Mouse (Mus musculus): Measurements from ENCODE around the gene Kcnh1. TPM values are rescaled to one million over a fixed set of nuclear protein-coding genes. Genes with fewer than 3 reads are reported as not detected.

The Kcnh1 gene
- polyA plus RNA-seq, 1 experiment: 0.27 TPM

- Histone ChIP-seq H3K36me3 (ENCODE audit: control insufficient read depth, insufficient read depth, low read length, poor library complexity, severe bottlenecking) (no peaks in the 10 kb centered on the region), H3K9me3 (replicated peaks; ENCODE audit: control insufficient read depth, insufficient read depth, low read length, poor library complexity, severe bottlenecking) (no peaks in the 10 kb centered on the region), H3K27me3 (ENCODE audit: control insufficient read depth, insufficient read depth, low read length, poor library complexity, severe bottlenecking) (no peaks in the 10 kb centered on the region), H3K4me1 (ENCODE audit: control insufficient read depth, insufficient read depth, low read length) (no peaks in the 10 kb centered on the region), H3K4me3 (ENCODE audit: low read depth, low read length) (no peak overlapping the region), H3K27ac (ENCODE audit: insufficient read depth, low read length) (no peak overlapping the region), H3K9ac (ENCODE audit: low read depth, poor library complexity, severe bottlenecking) (no peak overlapping the region)
- TF ChIP-seq POLR2A (IDR thresholded peaks at IDR 0.05; ENCODE audit: insufficient read depth, low read length) (no peak), EP300 (IDR thresholded peaks at IDR 0.05; ENCODE audit: insufficient read depth, low read depth, low read length) (no peak), CTCF (IDR thresholded peaks at IDR 0.05; ENCODE audit: low read depth, low read length) (no peak)
Measured at GRCm38 (mm10) chr1:192232696-192233095, 42.1 kb downstream of the Kcnh1 start.

- Histone ChIP-seq H3K27me3 (ENCODE audit: control insufficient read depth, insufficient read depth, low read length, poor library complexity, severe bottlenecking) (no peaks in the 10 kb centered on the region), H3K9me3 (replicated peaks; ENCODE audit: control insufficient read depth, insufficient read depth, low read length, poor library complexity, severe bottlenecking) (no peaks in the 10 kb centered on the region), H3K9ac (ENCODE audit: low read depth, poor library complexity, severe bottlenecking) (no peak overlapping the region), H3K4me3 (ENCODE audit: low read depth, low read length) (no peak overlapping the region), H3K27ac (ENCODE audit: insufficient read depth, low read length) (no peak overlapping the region), H3K4me1 (ENCODE audit: control insufficient read depth, insufficient read depth, low read length) (no peaks in the 10 kb centered on the region), H3K36me3 (ENCODE audit: control insufficient read depth, insufficient read depth, low read length, poor library complexity, severe bottlenecking) (no peaks in the 10 kb centered on the region)
- TF ChIP-seq POLR2A (IDR thresholded peaks at IDR 0.05; ENCODE audit: insufficient read depth, low read length) (no peak), CTCF (IDR thresholded peaks at IDR 0.05; ENCODE audit: low read depth, low read length) (no peak), EP300 (IDR thresholded peaks at IDR 0.05; ENCODE audit: insufficient read depth, low read depth, low read length) (no peak)
Measured at GRCm38 (mm10) chr1:192246836-192247235, 56.3 kb downstream of the Kcnh1 start.

- H3K27ac ChIP-seq (ENCODE audit: insufficient read depth, low read length): no peak overlapping the region
- H3K9ac ChIP-seq (ENCODE audit: low read depth, poor library complexity, severe bottlenecking): no peak overlapping the region
- no peak overlapping the region for H3K4me3 ChIP-seq (ENCODE audit: low read depth, low read length)
- H3K36me3 ChIP-seq (ENCODE audit: control insufficient read depth, insufficient read depth, low read length, poor library complexity, severe bottlenecking): no peaks in the 10 kb centered on the region
- no peaks in the 10 kb centered on the region for H3K9me3 ChIP-seq (replicated peaks; ENCODE audit: control insufficient read depth, insufficient read depth, low read length, poor library complexity, severe bottlenecking)
- no peaks in the 10 kb centered on the region for H3K4me1 ChIP-seq (ENCODE audit: control insufficient read depth, insufficient read depth, low read length)
- no peak for TF ChIP-seq EP300 (IDR thresholded peaks at IDR 0.05; ENCODE audit: insufficient read depth, low read depth, low read length)
- no peak for TF ChIP-seq CTCF (IDR thresholded peaks at IDR 0.05; ENCODE audit: low read depth, low read length)
- no peak for TF ChIP-seq POLR2A (IDR thresholded peaks at IDR 0.05; ENCODE audit: insufficient read depth, low read length)
- no peaks in the 10 kb centered on the region for H3K27me3 ChIP-seq (ENCODE audit: control insufficient read depth, insufficient read depth, low read length, poor library complexity, severe bottlenecking)
Measured at GRCm38 (mm10) chr1:192259146-192259545, 68.6 kb downstream of the Kcnh1 start.

- H3K4me3 ChIP-seq (ENCODE audit: low read depth, low read length): no peak overlapping the region
- H3K9me3 ChIP-seq (replicated peaks; ENCODE audit: control insufficient read depth, insufficient read depth, low read length, poor library complexity, severe bottlenecking): no peaks in the 10 kb centered on the region
- no peak overlapping the region for H3K9ac ChIP-seq (ENCODE audit: low read depth, poor library complexity, severe bottlenecking)
- no peak for TF ChIP-seq POLR2A (IDR thresholded peaks at IDR 0.05; ENCODE audit: insufficient read depth, low read length)
- TF ChIP-seq EP300 (IDR thresholded peaks at IDR 0.05; ENCODE audit: insufficient read depth, low read depth, low read length): no peak
- no peak for TF ChIP-seq CTCF (IDR thresholded peaks at IDR 0.05; ENCODE audit: low read depth, low read length)
- no peaks in the 10 kb centered on the region for H3K4me1 ChIP-seq (ENCODE audit: control insufficient read depth, insufficient read depth, low read length)
- H3K27me3 ChIP-seq (ENCODE audit: control insufficient read depth, insufficient read depth, low read length, poor library complexity, severe bottlenecking): no peaks in the 10 kb centered on the region
- no peaks in the 10 kb centered on the region for H3K36me3 ChIP-seq (ENCODE audit: control insufficient read depth, insufficient read depth, low read length, poor library complexity, severe bottlenecking)
- H3K27ac ChIP-seq (ENCODE audit: insufficient read depth, low read length): no peak overlapping the region
Measured at GRCm38 (mm10) chr1:192259616-192260015, 69.0 kb downstream of the Kcnh1 start.

DNA sequence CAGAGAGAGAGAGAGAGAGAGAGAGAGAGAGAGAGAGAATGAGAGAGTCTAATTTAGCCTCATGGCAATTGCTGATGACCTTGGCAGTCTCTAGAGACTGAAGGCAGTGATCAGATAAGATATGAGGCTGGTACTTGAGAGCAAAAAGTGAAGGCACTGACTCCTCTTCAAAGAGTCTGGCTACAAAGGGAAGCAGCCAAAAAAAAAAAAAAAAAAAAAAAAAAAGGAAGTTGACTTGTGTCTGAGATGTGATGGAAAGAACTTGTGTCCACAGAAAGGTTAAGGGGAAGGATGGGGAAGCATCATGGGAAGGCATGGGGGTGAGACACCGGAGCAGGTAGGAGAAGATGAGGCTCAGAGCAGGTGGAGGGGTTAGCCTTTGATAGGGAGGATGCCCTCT is 75.1 kb downstream of the Kcnh1 start:
- Histone ChIP-seq H3K9me3 (replicated peaks; ENCODE audit: control insufficient read depth, insufficient read depth, low read length, poor library complexity, severe bottlenecking) (no peaks in the 10 kb centered on the region), H3K4me1 (ENCODE audit: control insufficient read depth, insufficient read depth, low read length) (no peaks in the 10 kb centered on the region), H3K27me3 (ENCODE audit: control insufficient read depth, insufficient read depth, low read length, poor library complexity, severe bottlenecking) (no peaks in the 10 kb centered on the region), H3K36me3 (ENCODE audit: control insufficient read depth, insufficient read depth, low read length, poor library complexity, severe bottlenecking) (no peaks in the 10 kb centered on the region), H3K4me3 (ENCODE audit: low read depth, low read length) (no peak overlapping the region), H3K27ac (ENCODE audit: insufficient read depth, low read length) (no peak overlapping the region), H3K9ac (ENCODE audit: low read depth, poor library complexity, severe bottlenecking) (no peak overlapping the region)
- no peak for TF ChIP-seq EP300 (IDR thresholded peaks at IDR 0.05; ENCODE audit: insufficient read depth, low read depth, low read length)
- TF ChIP-seq POLR2A (IDR thresholded peaks at IDR 0.05; ENCODE audit: insufficient read depth, low read length): no peak
- no peak for TF ChIP-seq CTCF (IDR thresholded peaks at IDR 0.05; ENCODE audit: low read depth, low read length)

GRCm38 (mm10) chr1:192266956-192267355 is 76.4 kb downstream of the Kcnh1 start:
- H3K27me3 ChIP-seq (ENCODE audit: control insufficient read depth, insufficient read depth, low read length, poor library complexity, severe bottlenecking): no peaks in the 10 kb centered on the region
- no peaks in the 10 kb centered on the region for H3K36me3 ChIP-seq (ENCODE audit: control insufficient read depth, insufficient read depth, low read length, poor library complexity, severe bottlenecking)
- no peak overlapping the region for H3K4me3 ChIP-seq (ENCODE audit: low read depth, low read length)
- no peak overlapping the region for H3K27ac ChIP-seq (ENCODE audit: insufficient read depth, low read length)
- H3K9ac ChIP-seq (ENCODE audit: low read depth, poor library complexity, severe bottlenecking): no peak overlapping the region
- no peaks in the 10 kb centered on the region for H3K4me1 ChIP-seq (ENCODE audit: control insufficient read depth, insufficient read depth, low read length)
- TF ChIP-seq POLR2A (IDR thresholded peaks at IDR 0.05; ENCODE audit: insufficient read depth, low read length) (no peak), EP300 (IDR thresholded peaks at IDR 0.05; ENCODE audit: insufficient read depth, low read depth, low read length) (no peak), CTCF (IDR thresholded peaks at IDR 0.05; ENCODE audit: low read depth, low read length) (no peak)
- H3K9me3 ChIP-seq (replicated peaks; ENCODE audit: control insufficient read depth, insufficient read depth, low read length, poor library complexity, severe bottlenecking): no peaks in the 10 kb centered on the region

Data from ES-Bruce4 (cell line).